Mouse (Mus musculus) kidney, adult 2 months (tissue): ENCODE results near the gene Arl8a. TPM values are rescaled to one million over a fixed set of nuclear protein-coding genes. Genes with fewer than 3 reads are reported as not detected.

ENCODE experiments used
- DNase-seq: peaks from one replicate; pipeline ENCODE4 v3.0.0; 2021
- H3K27ac ChIP-seq: fragments of 200-500 bp; 2 replicates; pipeline ENCODE4 v1.5.1; 2012; ENCODE audit warnings: low read depth, low read length, control low read depth, inconsistent platforms; ENCODE audit not compliant: insufficient read depth
- H3K27me3 ChIP-seq: fragments of 200-500 bp; replicated peaks from 2 replicates; pipeline ENCODE4 v1.6.1; 2012; ENCODE audit warnings: mild to moderate bottlenecking, moderate library complexity, low read length, inconsistent platforms; ENCODE audit not compliant: control insufficient read depth, insufficient read depth
- H3K36me3 ChIP-seq: fragments of 200-500 bp; 2 replicates; pipeline ENCODE4 v1.6.1; 2012; ENCODE audit warnings: mild to moderate bottlenecking, moderate library complexity, low read length, inconsistent platforms; ENCODE audit not compliant: control insufficient read depth, insufficient read depth
- H3K4me1 ChIP-seq: fragments of 200-500 bp; 2 replicates; pipeline ENCODE4 v1.6.1; 2011; ENCODE audit warnings: low read length; ENCODE audit not compliant: control insufficient read depth, insufficient read depth
- H3K4me3 ChIP-seq: fragments of 200-500 bp; 2 replicates; pipeline ENCODE4 v1.5.1; 2011; ENCODE audit warnings: mild to moderate bottlenecking, low read depth, low read length, control low read depth; ENCODE audit not compliant: insufficient read depth
- CTCF ChIP-seq: fragments of 200-500 bp; conservative IDR thresholded peaks from 2 replicates; pipeline ENCODE4 v1.5.1; 2011; ENCODE audit warnings: low read depth, mild to moderate bottlenecking, control low read depth, low read length, moderate library complexity, mixed read lengths; ENCODE audit not compliant: insufficient read depth, insufficient read length
- POLR2A ChIP-seq: fragments of 200-500 bp; IDR thresholded peaks from one replicate; pipeline ENCODE4 v1.6.1; 2011; ENCODE audit warnings: low read depth, low read length, control low read depth
- WGBS: fragments of 180-500 bp; shearing (Covaris S2); methylation state at CpG from one replicate; pipeline ENCODE4 v1.1.7; 2018; 5-methylcytosine and 5-hydroxymethylcytosine counted together
- polyA plus RNA-seq: library from polyadenylated mRNA; depleted of rRNA; stranded (reverse); fragments of >200 nt; gene quantifications from 2 replicates; pipeline ENCODE4 v1.2.3, GENCODE M21; 2012

Arl8a gene
- polyA plus RNA-seq, 1 experiment: 107 TPM

GRCm38 (mm10) chr1:135128986-135129385 is 17.6 kb upstream of the Arl8a start:
- no peak for TF ChIP-seq POLR2A
- no peak for TF ChIP-seq CTCF
- Histone ChIP-seq H3K4me3 (no peak overlapping the region), H3K27ac (no peak overlapping the region), H3K27me3 (no peaks in the 10 kb centered on the region), H3K36me3 (no peaks in the 10 kb centered on the region), H3K4me1 (no peaks in the 10 kb centered on the region)
- 41% methylated on average over 9 of the region's 9 CpGs for WGBS
- no peak for DNase-seq

- WGBS: 73% methylated on average over 9 of the region's 9 CpGs
- DNase-seq: no peak
- no peaks in the 10 kb centered on the region for H3K4me1 ChIP-seq
- H3K27ac ChIP-seq: no peak overlapping the region
- no peak overlapping the region for H3K4me3 ChIP-seq
- no peaks in the 10 kb centered on the region for H3K36me3 ChIP-seq
- no peaks in the 10 kb centered on the region for H3K27me3 ChIP-seq
- no peak for TF ChIP-seq POLR2A
- TF ChIP-seq CTCF: no peak
These were observed 17.0 kb upstream of the Arl8a start for GRCm38 (mm10) chr1:135129543-135130183.

- Histone ChIP-seq H3K4me3 (no peak overlapping the region), H3K4me1 (no peaks in the 10 kb centered on the region), H3K27ac (no peak overlapping the region), H3K36me3 (no peaks in the 10 kb centered on the region), H3K27me3 (no peaks in the 10 kb centered on the region)
- 72% methylated on average over 2 of the region's 2 CpGs for WGBS
- no peak for TF ChIP-seq POLR2A
- TF ChIP-seq CTCF: no peak
- DNase-seq: no peak
These were observed 16.1 kb upstream of the Arl8a start for GRCm38 (mm10) chr1:135130376-135131018.

GRCm38 (mm10) chr1:135131034-135131433 is 15.6 kb upstream of the Arl8a start:
- no peak overlapping the region for H3K4me3 ChIP-seq
- no peaks in the 10 kb centered on the region for H3K27me3 ChIP-seq
- peak; percentile 42 for DNase-seq
- no peaks in the 10 kb centered on the region for H3K4me1 ChIP-seq
- no peak overlapping the region for H3K27ac ChIP-seq
- TF ChIP-seq POLR2A (no peak), CTCF (no peak)
- H3K36me3 ChIP-seq: no peaks in the 10 kb centered on the region
- 43% methylated on average over 6 of the region's 6 CpGs for WGBS

- Histone ChIP-seq H3K4me1 (no peaks in the 10 kb centered on the region), H3K4me3 (no peak overlapping the region), H3K27ac (no peak overlapping the region), H3K27me3 (no peaks in the 10 kb centered on the region), H3K36me3 (no peaks in the 10 kb centered on the region)
- WGBS: 53% methylated on average over 8 of the region's 8 CpGs
- DNase-seq: no peak
- TF ChIP-seq CTCF: no peak
- no peak for TF ChIP-seq POLR2A
These were observed 15.1 kb upstream of the Arl8a start for GRCm38 (mm10) chr1:135131560-135131959.

- H3K36me3 ChIP-seq: no peaks in the 10 kb centered on the region
- WGBS: 19% methylated on average over 10 of the region's 10 CpGs
- no peak within 1 kb of the TSS for H3K4me3 ChIP-seq
- TF ChIP-seq POLR2A (no peak), CTCF (peak; percentile 57)
- no peak within 1 kb of the TSS for H3K27ac ChIP-seq
- no peaks in the 10 kb centered on the region for H3K4me1 ChIP-seq
- peak; percentile 64 for DNase-seq
- no peaks in the 10 kb centered on the region for H3K27me3 ChIP-seq
These were observed 14.2 kb upstream of the Arl8a start, which contains the start of gene Ptpn7 for GRCm38 (mm10) chr1:135132473-135132872. TSS of gene Ptpn7 (plus strand) at chr1:135132700.

GRCm38 (mm10) chr1:135132893-135133369 is 13.7 kb upstream of the Arl8a start:
- H3K27ac ChIP-seq: no peak overlapping the region
- no peak for TF ChIP-seq CTCF
- TF ChIP-seq POLR2A: no peak
- no peaks in the 10 kb centered on the region for H3K4me1 ChIP-seq
- no peaks in the 10 kb centered on the region for H3K36me3 ChIP-seq
- WGBS: 85% methylated on average over 9 of the region's 9 CpGs
- H3K27me3 ChIP-seq: no peaks in the 10 kb centered on the region
- no peak for DNase-seq
- H3K4me3 ChIP-seq: no peak overlapping the region
